Mouse (Mus musculus) neural tube, embryonic 13.5 days (tissue): ENCODE results near the gene Mdh1b. TPM values are rescaled to one million over a fixed set of nuclear protein-coding genes. Genes with fewer than 3 reads are reported as not detected.

Experiments
- ATAC-seq: fragments of 200-750 bp; cut with Nextera tagmentation; 2 replicates; pipeline ENCODE4 v1.8.0; 2017; ENCODE audit warnings: low read depth, mild to moderate bottlenecking, moderate TSS enrichment, moderate library complexity
- H3K27ac ChIP-seq: fragments of 300-500 bp; sonication (generic); replicated peaks from 2 replicates; pipeline ENCODE4 v1.5.1; 2015; ENCODE audit warnings: moderate library complexity, mild to moderate bottlenecking, inconsistent platforms
- H3K27me3 ChIP-seq: fragments of 300-500 bp; sonication (generic); 2 replicates; pipeline ENCODE4 v1.6.1; 2015; ENCODE audit warnings: mild to moderate bottlenecking, inconsistent platforms
- H3K36me3 ChIP-seq: fragments of 300-500 bp; sonication (generic); 2 replicates; pipeline ENCODE4 v1.6.1; 2015; ENCODE audit warnings: mild to moderate bottlenecking, inconsistent platforms
- H3K4me1 ChIP-seq: fragments of 300-500 bp; sonication (generic); replicated peaks from 2 replicates; pipeline ENCODE4 v1.6.1; 2015; ENCODE audit warnings: inconsistent platforms
- H3K4me2 ChIP-seq: fragments of 300-500 bp; sonication (generic); 2 replicates; pipeline ENCODE4 v1.6.1; 2015; ENCODE audit warnings: inconsistent platforms, mild to moderate bottlenecking, moderate library complexity
- H3K4me3 ChIP-seq: fragments of 300-500 bp; sonication (generic); 2 replicates; pipeline ENCODE4 v1.5.1; 2015; ENCODE audit warnings: mild to moderate bottlenecking, inconsistent platforms
- H3K9ac ChIP-seq: fragments of 300-500 bp; sonication (generic); 2 replicates; pipeline ENCODE4 v1.6.1; 2015; ENCODE audit warnings: moderate library complexity, mild to moderate bottlenecking, inconsistent platforms
- H3K9me3 ChIP-seq: fragments of 300-500 bp; sonication (generic); 2 replicates; pipeline ENCODE4 v1.6.1; 2016; ENCODE audit warnings: inconsistent platforms
- WGBS: fragments of 180-500 bp; shearing (Covaris S2); methylation state at CpG from one replicate; pipeline ENCODE4 v1.1.7; 2015; 5-methylcytosine and 5-hydroxymethylcytosine counted together
- polyA plus RNA-seq: library from polyadenylated mRNA; unstranded; fragments of >200 nt; fragmentation: Nextera tagmentation; extraction: Ambion mirVana; gene quantifications from 2 replicates; pipeline ENCODE4 v1.2.1, GENCODE M21; 2015

Gene Mdh1b
- 0.25 and 0.29 TPM in 2 replicates for polyA plus RNA-seq

- no peak within 1 kb of the TSS for H3K27ac ChIP-seq
- H3K27me3 ChIP-seq: peaks cover 8% of the 10 kb centered on the region; the same call in 1 of the 2 replicates
- no peaks in the 10 kb centered on the region for H3K36me3 ChIP-seq
- ATAC-seq: peak; percentile 96
- peaks cover 31% of the 10 kb centered on the region for H3K4me1 ChIP-seq
- WGBS: 0% methylated on average over 31 of the region's 31 CpGs
- H3K4me3 ChIP-seq: peak within 1 kb of the TSS; percentile 72
- H3K4me2 ChIP-seq: peak within 1 kb of the TSS; percentile 65
- H3K9ac ChIP-seq: peak within 1 kb of the TSS; percentile 77
- no peaks in the 10 kb centered on the region for H3K9me3 ChIP-seq
Observed at GRCm38 (mm10) chr1:63730240-63730771, at the start of gene Mdh1b, which contains the start of gene Fastkd2. TSS of gene Mdh1b (minus strand) at chr1:63730318. TSS of gene Fastkd2 (plus strand) at chr1:63730614.

- 62% methylated on average over 4 of the region's 4 CpGs for WGBS
- no peaks in the 10 kb centered on the region for H3K9me3 ChIP-seq
- H3K36me3 ChIP-seq: no peaks in the 10 kb centered on the region
- no peaks in the 10 kb centered on the region for H3K4me1 ChIP-seq
- no peak overlapping the region for H3K4me3 ChIP-seq
- no peak overlapping the region for H3K27ac ChIP-seq
- 0 out of 2 replicates have a peak, but pooled peaks have one; percentile 47 for ATAC-seq
- H3K4me2 ChIP-seq: no peak overlapping the region
- no peak overlapping the region for H3K9ac ChIP-seq
- H3K27me3 ChIP-seq: no peaks in the 10 kb centered on the region
Observed at GRCm38 (mm10) chr1:63776902-63777630, 46.9 kb upstream of the Mdh1b start.

- ATAC-seq: no peak
- no peak overlapping the region for H3K4me3 ChIP-seq
Observed at GRCm38 (mm10) chr1:63776396-63776795, 46.3 kb upstream of the Mdh1b start.

DNA sequence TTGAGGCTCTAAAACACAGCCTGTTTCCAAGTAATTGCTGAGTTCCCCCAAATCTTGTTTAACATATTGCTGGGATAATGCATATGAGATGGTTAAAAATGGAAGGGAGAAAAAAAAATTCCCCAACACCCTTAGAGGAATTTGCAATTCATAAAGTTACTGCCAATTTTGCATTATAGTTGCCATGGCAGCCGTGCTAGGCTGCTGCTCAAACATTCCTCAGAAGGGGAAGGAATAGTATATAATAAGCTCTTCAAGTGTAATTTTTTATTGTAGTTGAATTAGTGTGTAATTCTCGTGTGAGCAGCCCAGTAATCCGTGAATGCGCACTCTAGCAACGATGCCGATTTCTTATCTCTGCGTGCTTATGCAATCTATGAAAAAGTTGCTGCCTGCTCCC, 40.2 kb upstream of the Mdh1b start:
- H3K27ac ChIP-seq: no peak overlapping the region

More at GRCm38 (mm10) chr1:63776396-63776795, 46.3 kb upstream of the Mdh1b start:
- WGBS: 67% methylated on average over 1 of the region's 1 CpGs
- Histone ChIP-seq H3K36me3 (no peaks in the 10 kb centered on the region), H3K27me3 (no peaks in the 10 kb centered on the region), H3K9ac (no peak overlapping the region), H3K4me2 (no peak overlapping the region), H3K9me3 (no peaks in the 10 kb centered on the region), H3K4me1 (no peaks in the 10 kb centered on the region; the same call in 1 of the 2 replicates), H3K27ac (no peak overlapping the region)

GRCm38 (mm10) chr1:63769167-63769566, 39.0 kb upstream of the Mdh1b start, which contains the start of gene 4933402D24Rik:
TSS of gene 4933402D24Rik (minus strand) at chr1:63769267.
- Histone ChIP-seq H3K9me3 (no peaks in the 10 kb centered on the region), H3K4me1 (peaks cover 36% of the 10 kb centered on the region), H3K36me3 (no peaks in the 10 kb centered on the region), H3K27ac (no peak within 1 kb of the TSS), H3K27me3 (no peaks in the 10 kb centered on the region), H3K4me2 (no peak within 1 kb of the TSS), H3K4me3 (no peak within 1 kb of the TSS), H3K9ac (no peak within 1 kb of the TSS)
- WGBS: 69% methylated on average over 5 of the region's 5 CpGs
- ATAC-seq: no peak

More for the DNA sequence above, 40.2 kb upstream of the Mdh1b start:
- no peak for ATAC-seq
- 68% methylated on average over 7 of the region's 7 CpGs for WGBS
- peaks cover 28% of the 10 kb centered on the region for H3K4me1 ChIP-seq
- H3K9ac ChIP-seq: no peak overlapping the region
- H3K36me3 ChIP-seq: no peaks in the 10 kb centered on the region
- no peaks in the 10 kb centered on the region for H3K9me3 ChIP-seq
- no peaks in the 10 kb centered on the region for H3K27me3 ChIP-seq
- H3K4me3 ChIP-seq: no peak overlapping the region
- H3K4me2 ChIP-seq: no peak overlapping the region

DNA sequence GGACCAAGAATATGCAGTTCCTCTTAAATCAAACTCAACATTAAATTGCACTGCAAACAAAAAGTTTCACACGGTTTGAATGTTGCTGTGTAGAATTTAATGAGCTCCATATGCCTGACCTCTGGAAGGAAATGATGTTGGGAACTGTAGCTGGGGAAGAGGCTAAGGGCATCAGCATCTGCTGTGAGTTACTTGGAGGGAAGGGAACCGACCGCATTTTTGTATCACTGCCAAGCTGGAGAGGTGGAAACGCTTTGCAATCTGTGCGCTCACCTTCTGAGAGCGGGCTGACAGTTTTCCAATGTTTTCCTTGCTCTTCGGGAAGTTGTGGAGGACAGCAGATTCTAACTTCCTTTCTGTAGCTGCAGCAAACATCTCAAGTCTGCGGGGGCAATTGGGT, 38.0 kb upstream of the Mdh1b start:
- Histone ChIP-seq H3K36me3 (no peaks in the 10 kb centered on the region), H3K4me1 (peaks cover 47% of the 10 kb centered on the region), H3K9me3 (no peaks in the 10 kb centered on the region), H3K27me3 (no peaks in the 10 kb centered on the region), H3K9ac (no peak overlapping the region), H3K4me3 (no peak overlapping the region), H3K27ac (no peak overlapping the region), H3K4me2 (no peak overlapping the region)
- ATAC-seq: no peak
- WGBS: 67% methylated on average over 8 of the region's 8 CpGs

- no peak overlapping the region for H3K4me3 ChIP-seq
- peak overlapping the region; percentile 74; the same call in 1 of the 2 replicates for H3K27ac ChIP-seq
- 37% methylated on average over 7 of the region's 7 CpGs for WGBS
- H3K9me3 ChIP-seq: no peaks in the 10 kb centered on the region
- no peaks in the 10 kb centered on the region for H3K36me3 ChIP-seq
- H3K4me1 ChIP-seq: peaks cover 52% of the 10 kb centered on the region
- peak overlapping the region; percentile 21 for H3K4me2 ChIP-seq
- no peak overlapping the region for H3K9ac ChIP-seq
- no peak for ATAC-seq
- H3K27me3 ChIP-seq: no peaks in the 10 kb centered on the region
Observed at GRCm38 (mm10) chr1:63764395-63764794, 34.3 kb upstream of the Mdh1b start.

GRCm38 (mm10) chr1:63763881-63764386, 33.8 kb upstream of the Mdh1b start:
- peaks cover 50% of the 10 kb centered on the region for H3K4me1 ChIP-seq
- no peaks in the 10 kb centered on the region for H3K27me3 ChIP-seq
- no peak overlapping the region for H3K9ac ChIP-seq
- peak overlapping the region; percentile 21 for H3K4me2 ChIP-seq
- WGBS: 12% methylated on average over 7 of the region's 7 CpGs
- H3K36me3 ChIP-seq: no peaks in the 10 kb centered on the region
- H3K27ac ChIP-seq: peak overlapping the region; percentile 74
- no peak overlapping the region for H3K4me3 ChIP-seq
- no peaks in the 10 kb centered on the region for H3K9me3 ChIP-seq
- ATAC-seq: peak; percentile 69

GRCm38 (mm10) chr1:63763212-63763694, 33.1 kb upstream of the Mdh1b start:
- peaks cover 44% of the 10 kb centered on the region for H3K4me1 ChIP-seq
- H3K9ac ChIP-seq: no peak overlapping the region
- H3K4me3 ChIP-seq: no peak overlapping the region
- H3K9me3 ChIP-seq: no peaks in the 10 kb centered on the region
- peak; percentile 71 for ATAC-seq
- no peaks in the 10 kb centered on the region for H3K27me3 ChIP-seq
- no peak overlapping the region for H3K4me2 ChIP-seq
- H3K36me3 ChIP-seq: no peaks in the 10 kb centered on the region
- WGBS: 4% methylated on average over 3 of the region's 3 CpGs
- peak overlapping the region; percentile 74 for H3K27ac ChIP-seq

GRCm38 (mm10) chr1:63756005-63756404, 25.9 kb upstream of the Mdh1b start:
- H3K9me3 ChIP-seq: no peaks in the 10 kb centered on the region
- H3K4me1 ChIP-seq: no peaks in the 10 kb centered on the region
- peaks cover 14% of the 10 kb centered on the region for H3K36me3 ChIP-seq
- H3K9ac ChIP-seq: no peak overlapping the region
- H3K4me2 ChIP-seq: no peak overlapping the region
- no peak overlapping the region for H3K4me3 ChIP-seq
- no peak overlapping the region for H3K27ac ChIP-seq
- no peak for ATAC-seq
- H3K27me3 ChIP-seq: no peaks in the 10 kb centered on the region
- WGBS: 74% methylated on average over 2 of the region's 2 CpGs

DNA sequence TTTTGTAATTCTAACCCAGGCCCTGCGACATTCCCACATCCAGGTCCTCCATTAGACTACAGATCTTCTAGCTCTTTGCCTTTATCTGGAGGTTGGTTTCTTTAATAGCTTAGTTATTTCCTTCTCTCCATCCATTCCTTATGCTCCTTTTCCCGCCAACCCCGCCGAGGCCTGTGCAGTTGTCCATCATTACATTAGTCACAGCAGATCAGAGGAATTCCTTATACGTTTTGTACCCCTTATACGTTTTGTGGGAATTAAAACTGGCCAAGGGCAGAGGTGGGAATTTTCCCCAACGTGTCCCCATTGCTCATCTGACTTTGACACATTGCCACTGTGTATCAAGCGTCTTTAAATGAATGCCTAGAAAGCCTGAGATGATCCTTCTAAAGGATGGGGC, 322 bp downstream of the Mdh1b start:
- H3K36me3 ChIP-seq: no peaks in the 10 kb centered on the region
- H3K9me3 ChIP-seq: no peaks in the 10 kb centered on the region
- no peak overlapping the region for H3K27ac ChIP-seq
- H3K9ac ChIP-seq: peak overlapping the region; percentile 53; the same call in 1 of the 2 replicates
- WGBS: 41% methylated on average over 8 of the region's 8 CpGs
- peak overlapping the region; percentile 65 for H3K4me2 ChIP-seq
- peak overlapping the region; percentile 72 for H3K4me3 ChIP-seq
- H3K27me3 ChIP-seq: peaks cover 8% of the 10 kb centered on the region; the same call in 1 of the 2 replicates
- peak; percentile 30; the same call in 1 of the 2 replicates for ATAC-seq
- H3K4me1 ChIP-seq: peaks cover 31% of the 10 kb centered on the region

DNA sequence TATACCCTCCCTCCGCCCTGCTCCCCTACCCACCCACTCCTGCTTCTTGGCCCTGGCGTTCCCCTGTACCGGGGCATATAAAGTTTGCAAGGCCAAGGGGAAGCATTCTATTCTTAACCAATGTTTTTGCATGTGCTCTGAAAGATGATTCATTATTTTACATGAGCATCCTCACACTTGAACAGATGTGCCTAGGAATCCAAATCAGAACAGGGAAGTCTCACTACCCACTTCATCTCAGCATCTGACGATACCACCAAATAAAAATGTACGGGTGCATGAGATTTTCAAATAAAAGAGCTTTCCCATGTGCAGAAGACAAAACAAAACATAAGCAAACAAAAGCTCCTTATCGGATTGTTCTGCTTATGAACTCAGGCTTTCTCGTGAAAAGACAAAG, 10.0 kb downstream of the Mdh1b start:
- Histone ChIP-seq H3K4me3 (no peak overlapping the region), H3K9ac (no peak overlapping the region)
- 88% methylated on average over 7 of the region's 7 CpGs for WGBS

More for the DNA sequence above, 10.0 kb downstream of the Mdh1b start:
- ATAC-seq: no peak
- no peaks in the 10 kb centered on the region; the same call in 1 of the 2 replicates for H3K27me3 ChIP-seq
- H3K36me3 ChIP-seq: no peaks in the 10 kb centered on the region
- H3K9me3 ChIP-seq: no peaks in the 10 kb centered on the region
- H3K4me2 ChIP-seq: no peak overlapping the region
- no peak overlapping the region for H3K27ac ChIP-seq
- no peaks in the 10 kb centered on the region for H3K4me1 ChIP-seq
